Mouse (Mus musculus) kidney, postnatal 0 days (tissue): ENCODE measurements around the gene Tmem80. TPM values are rescaled to one million over a fixed set of nuclear protein-coding genes. Genes with fewer than 3 reads are reported as not detected.

Experiments
- ATAC-seq: fragments of 200-750 bp; cut with Nextera tagmentation; replicated peaks from 2 replicates; pipeline ENCODE4 v1.8.0; 2017; ENCODE audit warnings: low read depth, moderate number of reproducible peaks, moderate TSS enrichment, moderate library complexity; ENCODE audit not compliant: low FRiP score
- DNase-seq: peaks from one replicate; pipeline ENCODE4 v3.0.0-alpha.2; 2016; ENCODE audit warnings: low spot score
- H3K27ac ChIP-seq: fragments of 300-500 bp; sonication (generic); 2 replicates; pipeline ENCODE4 v1.5.1; 2014; ENCODE audit warnings: mild to moderate bottlenecking
- H3K27me3 ChIP-seq: fragments of 300-500 bp; sonication (generic); 2 replicates; pipeline ENCODE4 v1.6.1; 2014; ENCODE audit warnings: low read length, mixed read lengths; ENCODE audit not compliant: insufficient read depth
- H3K36me3 ChIP-seq: fragments of 300-500 bp; sonication (generic); 2 replicates; pipeline ENCODE4 v1.6.1; 2014; ENCODE audit warnings: low read length, mixed read lengths; ENCODE audit not compliant: insufficient read depth
- H3K4me1 ChIP-seq: fragments of 300-500 bp; sonication (generic); replicated peaks from 2 replicates; pipeline ENCODE4 v1.6.1; 2014; ENCODE audit warnings: antibody characterized with exemption, low read length, mixed read lengths; ENCODE audit not compliant: insufficient read depth
- H3K4me2 ChIP-seq: fragments of 300-500 bp; sonication (generic); 2 replicates; pipeline ENCODE4 v1.6.1; 2014; ENCODE audit warnings: mild to moderate bottlenecking, low read length, moderate library complexity, mixed read lengths
- H3K4me3 ChIP-seq: fragments of 300-500 bp; sonication (generic); replicated peaks from 2 replicates; pipeline ENCODE4 v1.5.1; 2014; ENCODE audit warnings: low read depth, low read length
- H3K9ac ChIP-seq: fragments of 300-500 bp; sonication (generic); 2 replicates; pipeline ENCODE4 v1.6.1; 2014; ENCODE audit warnings: low read depth, low read length
- H3K9me3 ChIP-seq: fragments of 300-500 bp; sonication (generic); replicated peaks from 2 replicates; pipeline ENCODE4 v1.6.1; 2016; ENCODE audit warnings: low read length, inconsistent platforms, mixed read lengths
- CTCF ChIP-seq: IDR thresholded peaks from 2 replicates; pipeline ENCODE4 v1.5.1; 2016; ENCODE audit warnings: antibody characterized with exemption, low read depth, mild to moderate bottlenecking, moderate library complexity
- WGBS: fragments of 180-500 bp; shearing (Covaris S2); extraction: QIAGEN DNeasy Blood & Tissue Kit; methylation state at CpG from one replicate; pipeline ENCODE4 v1.1.7; 2014; 5-methylcytosine and 5-hydroxymethylcytosine counted together
- polyA plus RNA-seq: library from polyadenylated mRNA; unstranded; fragments of >200 nt; fragmentation: Nextera tagmentation; extraction: Ambion mirVana; gene quantifications from 2 replicates; pipeline ENCODE4 v1.2.1, GENCODE M21; 2015

The Tmem80 gene
- polyA plus RNA-seq, 1 experiment from 2014 or later: 45.3 TPM

DNA sequence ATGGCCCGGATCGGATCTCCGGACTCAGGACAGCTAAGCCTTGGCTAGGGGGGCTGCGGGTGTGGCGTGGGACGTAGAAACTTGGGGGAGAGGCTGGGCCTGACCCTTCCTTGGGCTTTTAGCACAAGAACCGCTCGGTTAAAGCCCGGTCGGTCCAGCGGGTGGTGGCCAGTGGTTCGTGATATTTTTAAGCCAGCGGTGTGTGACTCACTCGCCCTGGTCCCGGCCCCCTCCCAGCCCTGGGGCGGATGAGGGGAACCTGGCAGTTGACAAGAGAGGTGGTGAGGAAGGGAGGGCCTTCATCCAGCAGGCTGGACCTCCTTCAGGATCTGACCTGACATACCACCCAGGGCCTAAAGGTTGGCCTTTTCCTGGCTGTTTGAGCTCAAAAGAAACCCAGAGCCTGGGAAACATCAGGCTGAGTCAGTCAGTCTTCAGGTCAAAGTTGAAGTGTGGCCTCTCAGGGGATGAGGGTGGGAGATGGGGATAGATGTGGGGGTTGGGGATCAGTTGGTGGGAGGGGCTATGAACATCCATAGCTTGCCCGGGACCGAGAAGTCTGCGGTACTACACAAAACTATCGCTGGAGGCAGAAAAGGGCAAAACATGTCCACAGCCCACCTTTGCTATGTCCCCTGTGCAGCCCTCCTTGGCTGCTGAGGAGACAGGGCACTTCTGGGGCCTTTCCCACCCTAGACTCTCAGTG, 11.8 kb downstream of the Tmem80 start:
- H3K36me3 ChIP-seq: no peaks in the 10 kb centered on the region
- H3K9ac ChIP-seq: peak overlapping the region; percentile 59
- peaks cover 5% of the 10 kb centered on the region; the same call in 1 of the 2 replicates for H3K4me1 ChIP-seq
- no peak for DNase-seq
- peak overlapping the region; percentile 47 for H3K4me2 ChIP-seq
- no peak for TF ChIP-seq CTCF
- peak overlapping the region; percentile 83 for H3K27ac ChIP-seq
- peak overlapping the region; percentile 31 for H3K4me3 ChIP-seq
- no peaks in the 10 kb centered on the region for H3K9me3 ChIP-seq
- no peaks in the 10 kb centered on the region for H3K27me3 ChIP-seq
- 0 out of 2 replicates have a peak, but pooled peaks have one; percentile 6 for ATAC-seq
- WGBS: 31% methylated on average over 20 of the region's 20 CpGs

DNA sequence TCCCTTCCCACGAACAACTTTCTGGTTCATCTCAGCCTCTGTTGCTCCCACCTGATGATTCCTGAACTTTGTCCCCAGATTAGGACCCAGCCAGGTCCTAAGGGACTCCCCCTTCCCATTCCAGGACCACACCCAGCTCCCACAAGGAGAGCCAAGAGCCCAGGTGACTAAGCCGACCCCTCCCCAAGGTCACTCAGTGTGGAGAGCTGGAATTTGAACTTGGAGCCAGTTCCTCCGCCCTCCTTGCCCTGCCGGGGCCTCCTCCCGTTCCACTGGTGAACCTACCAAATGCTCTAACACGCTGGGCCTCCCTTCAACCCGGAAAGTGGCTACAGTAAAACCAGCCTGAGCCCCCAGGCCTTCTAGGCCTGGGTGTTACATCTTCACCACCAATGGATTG, 12.5 kb downstream of the Tmem80 start:
- peak overlapping the region; percentile 59 for H3K9ac ChIP-seq
- peak; percentile 15 for ATAC-seq
- no peak for DNase-seq

DNA sequence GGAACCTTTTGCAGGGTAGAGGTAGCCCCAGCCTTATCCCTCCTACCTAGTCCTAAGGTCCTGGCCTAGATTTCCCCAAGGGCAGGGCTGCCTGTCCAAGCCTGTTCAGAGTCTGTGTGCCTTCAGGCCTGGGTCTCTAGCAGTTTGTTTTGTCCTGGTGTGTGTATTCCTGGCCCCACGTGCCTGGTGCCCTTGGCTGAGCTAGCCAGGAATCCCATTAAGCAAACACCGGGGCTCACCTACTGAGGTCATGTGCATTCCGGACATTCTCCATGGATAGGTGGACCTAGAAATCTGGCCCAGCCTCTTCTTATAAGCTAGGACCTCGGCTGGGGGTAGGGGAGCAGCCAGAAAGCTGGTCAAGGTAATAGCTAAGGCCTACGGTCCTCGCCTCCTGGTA, 12.9 kb downstream of the Tmem80 start:
- TF ChIP-seq CTCF: no peak
- H3K9me3 ChIP-seq: no peaks in the 10 kb centered on the region
- peak overlapping the region; percentile 47; the same call in 1 of the 2 replicates for H3K4me2 ChIP-seq
- H3K36me3 ChIP-seq: no peaks in the 10 kb centered on the region
- peak overlapping the region; percentile 31; the same call in 1 of the 2 replicates for H3K4me3 ChIP-seq
- peak overlapping the region; percentile 59 for H3K9ac ChIP-seq
- no peaks in the 10 kb centered on the region for H3K27me3 ChIP-seq
- WGBS: 59% methylated on average over 6 of the region's 6 CpGs
- peak; percentile 58 for ATAC-seq
- H3K27ac ChIP-seq: peak overlapping the region; percentile 83
- H3K4me1 ChIP-seq: peaks cover 5% of the 10 kb centered on the region; the same call in 1 of the 2 replicates
- DNase-seq: peak; percentile 48

More for the DNA sequence above, 12.5 kb downstream of the Tmem80 start:
- Histone ChIP-seq H3K27me3 (no peaks in the 10 kb centered on the region), H3K4me2 (peak overlapping the region; percentile 47), H3K27ac (peak overlapping the region; percentile 83), H3K4me3 (peak overlapping the region; percentile 31; the same call in 1 of the 2 replicates), H3K36me3 (no peaks in the 10 kb centered on the region), H3K9me3 (no peaks in the 10 kb centered on the region), H3K4me1 (peaks cover 5% of the 10 kb centered on the region; the same call in 1 of the 2 replicates)
- no peak for TF ChIP-seq CTCF
- 59% methylated on average over 7 of the region's 7 CpGs for WGBS

DNA sequence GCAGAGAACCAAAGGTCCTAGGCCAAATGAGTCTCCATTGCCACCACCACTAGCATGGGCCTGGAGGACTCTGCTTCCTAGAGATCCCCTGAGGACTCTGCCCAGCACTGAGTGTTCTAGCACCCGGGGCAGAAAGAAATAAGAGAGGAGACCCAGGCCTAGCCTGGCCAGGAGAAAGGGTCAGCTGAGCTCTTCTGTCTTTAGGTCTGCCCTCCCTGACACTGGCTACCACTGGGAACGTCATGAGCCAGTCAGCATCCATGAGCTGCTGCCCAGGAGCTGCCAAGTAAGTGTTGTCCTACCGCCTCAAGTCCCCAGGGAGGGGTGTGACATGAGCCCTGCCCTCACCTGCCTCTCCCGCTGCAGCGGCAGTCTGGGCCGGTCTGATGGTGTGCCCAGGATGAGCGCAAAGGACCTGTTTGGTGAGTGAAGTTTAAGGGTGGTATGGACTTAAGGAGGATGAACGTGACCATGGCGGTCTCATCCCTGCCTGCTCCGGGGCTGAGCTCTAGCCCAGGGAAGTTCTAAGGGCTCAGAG, 14.2 kb downstream of the Tmem80 start:
- Histone ChIP-seq H3K36me3 (no peaks in the 10 kb centered on the region), H3K9ac (no peak overlapping the region), H3K9me3 (no peaks in the 10 kb centered on the region), H3K4me1 (peaks cover 5% of the 10 kb centered on the region; the same call in 1 of the 2 replicates), H3K4me3 (no peak overlapping the region), H3K27ac (no peak overlapping the region), H3K4me2 (no peak overlapping the region), H3K27me3 (no peaks in the 10 kb centered on the region)
- no peak for ATAC-seq
- TF ChIP-seq CTCF: no peak
- 83% methylated on average over 10 of the region's 10 CpGs for WGBS
- DNase-seq: no peak

DNA sequence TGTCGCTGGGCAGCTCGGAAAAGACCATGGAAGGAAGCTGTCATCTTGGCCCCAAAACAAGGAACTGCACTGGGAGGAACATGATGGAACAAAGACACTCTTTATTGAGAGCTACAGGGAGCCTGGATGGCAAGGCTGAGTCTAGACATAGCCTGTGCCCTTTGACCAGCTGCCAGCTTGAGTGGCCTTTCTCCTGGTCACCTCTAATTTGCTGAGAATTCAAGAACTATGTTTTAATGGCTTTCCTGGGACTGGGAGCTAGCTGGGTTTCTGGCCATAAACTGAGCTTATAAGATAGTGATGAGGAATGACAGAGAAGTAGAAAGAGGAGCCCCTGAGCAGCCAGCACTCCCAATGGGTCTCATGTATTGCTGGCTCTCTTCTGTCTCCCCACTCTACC, 15.7 kb downstream of the Tmem80 start:
- H3K4me2 ChIP-seq: no peak overlapping the region
- no peak for DNase-seq
- no peak for TF ChIP-seq CTCF

DNA sequence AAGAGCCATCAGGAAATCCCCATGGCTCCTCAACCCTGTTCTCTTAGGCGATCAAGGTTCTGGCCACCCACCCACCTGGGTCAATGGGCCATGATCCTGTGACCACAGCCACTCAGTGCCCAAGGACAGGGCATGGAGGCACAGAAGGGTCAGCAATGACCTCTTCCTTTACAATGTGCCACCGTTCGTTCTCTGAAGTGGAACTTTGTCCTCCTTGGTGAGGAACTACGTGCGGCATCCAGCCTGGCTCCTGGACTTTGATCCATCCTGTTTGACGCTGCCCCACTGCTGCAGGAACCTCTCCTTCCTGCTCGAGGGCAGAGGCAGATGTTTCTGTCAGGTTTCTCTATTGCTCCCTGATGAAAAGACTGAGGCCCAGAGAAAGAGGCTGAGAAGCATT, 16.2 kb downstream of the Tmem80 start:
- Histone ChIP-seq H3K36me3 (no peaks in the 10 kb centered on the region), H3K4me2 (no peak overlapping the region), H3K27ac (no peak overlapping the region), H3K9ac (no peak overlapping the region), H3K9me3 (no peaks in the 10 kb centered on the region), H3K27me3 (no peaks in the 10 kb centered on the region), H3K4me3 (no peak overlapping the region), H3K4me1 (no peaks in the 10 kb centered on the region)
- WGBS: 61% methylated on average over 7 of the region's 7 CpGs
- ATAC-seq: no peak
- DNase-seq: peak; percentile 15
- TF ChIP-seq CTCF: no peak

More for the DNA sequence above, 15.7 kb downstream of the Tmem80 start:
- H3K36me3 ChIP-seq: no peaks in the 10 kb centered on the region
- ATAC-seq: no peak
- no peak overlapping the region for H3K9ac ChIP-seq
- H3K4me1 ChIP-seq: peaks cover 3% of the 10 kb centered on the region; the same call in 1 of the 2 replicates
- H3K27me3 ChIP-seq: no peaks in the 10 kb centered on the region
- H3K27ac ChIP-seq: no peak overlapping the region
- H3K9me3 ChIP-seq: no peaks in the 10 kb centered on the region
- WGBS: 74% methylated on average over 2 of the region's 2 CpGs
- no peak overlapping the region for H3K4me3 ChIP-seq
